Mouse (Mus musculus) forebrain, embryonic 14.5 days (tissue): ENCODE measurements around the gene Kcng3. TPM values are rescaled to one million over a fixed set of nuclear protein-coding genes. Genes with fewer than 3 reads are reported as not detected.

Experiments used
- polyA plus RNA-seq: library from polyadenylated mRNA; unstranded; fragments of >200 nt; fragmentation: Nextera tagmentation; extraction: Ambion mirVana; gene quantifications from 2 replicates; pipeline ENCODE4 v1.2.1, GENCODE M21; 2014

Kcng3 gene
- polyA plus RNA-seq, 1 experiment from 2014 or later = not detected

Other genes starting within 250 kb of the Kcng3 start
- 213 and 231 TPM in 2 replicates for gene Cox7a2l, start 114.6 kb downstream of the Kcng3 start, polyA plus RNA-seq
- 26.5 and 28.1 TPM in 2 replicates for gene Mta3, start 74.3 kb upstream of the Kcng3 start, polyA plus RNA-seq
- 0.53 TPM in 1 of 2 replicates, not detected in the other for gene Haao, start 216.1 kb upstream of the Kcng3 start, polyA plus RNA-seq